Mouse (Mus musculus) kidney, adult 2 months (tissue): ENCODE results near the gene Tnrc6b.

Source experiments
- CTCF ChIP-seq: fragments of 200-500 bp; conservative IDR thresholded peaks from 2 replicates; pipeline ENCODE4 v1.5.1; 2011; ENCODE audit warnings: low read depth, mild to moderate bottlenecking, control low read depth, low read length, moderate library complexity, mixed read lengths; ENCODE audit not compliant: insufficient read depth, insufficient read length
- POLR2A ChIP-seq: fragments of 200-500 bp; IDR thresholded peaks from one replicate; pipeline ENCODE4 v1.6.1; 2011; ENCODE audit warnings: low read depth, low read length, control low read depth

DNA sequence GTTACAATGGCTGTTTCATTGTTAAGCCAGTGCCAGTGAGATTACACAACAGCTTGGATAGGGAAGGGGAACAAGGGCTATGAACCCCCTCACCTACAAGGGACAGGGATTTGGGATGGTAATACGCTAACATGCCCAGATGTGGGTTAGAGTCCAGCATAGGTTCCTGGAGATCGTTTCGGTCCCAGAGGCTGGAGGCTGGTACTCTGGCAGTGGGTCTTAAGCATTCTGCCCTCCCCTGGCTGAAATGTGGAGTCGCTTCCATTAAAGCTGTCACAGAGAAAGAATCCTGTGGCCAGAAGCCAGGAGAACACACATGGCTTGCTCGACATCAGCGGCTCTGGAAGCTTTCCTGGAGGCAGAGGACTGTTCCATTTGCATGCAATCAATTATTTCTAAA is 1.5 kb upstream of the Tnrc6b start:
- TF ChIP-seq CTCF (peak; percentile 16; the same call in 1 of the 2 replicates), POLR2A (no peak)
